Mouse (Mus musculus): ENCODE measurements around the gene Mfsd4b5. TPM values are rescaled to one million over a fixed set of nuclear protein-coding genes. Genes with fewer than 3 reads are reported as not detected.
"Not testable (repeated sequence)": the region's sequence is repeated elsewhere in the genome, so short reads cannot be mapped to it uniquely, and the experiment has no call there.

The Mfsd4b5 gene
- polyA plus RNA-seq, 1 experiment from 2014 or later: 0.09 TPM

DNA sequence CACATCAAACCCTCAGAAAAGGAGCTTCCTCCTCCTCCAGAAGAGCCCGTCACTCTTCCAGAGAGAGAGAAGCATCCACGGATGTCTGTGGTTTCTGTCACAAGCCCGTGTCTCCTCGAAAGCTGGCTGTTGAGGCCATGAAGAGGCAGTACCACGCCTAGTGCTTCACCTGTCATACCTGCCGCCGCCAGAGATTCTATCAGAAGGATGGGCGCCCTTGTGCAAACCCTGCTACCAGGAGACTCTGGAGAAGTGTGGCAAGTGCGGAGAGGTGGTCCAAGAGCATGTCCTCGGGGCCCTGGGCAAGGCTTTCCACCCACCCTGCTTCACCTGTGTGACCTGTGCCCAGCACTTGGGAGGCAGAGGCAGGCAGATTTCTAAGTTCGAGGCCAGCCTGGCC, 23.1 kb upstream of the Mfsd4b5 start:
- ATAC-seq (ENCODE audit: insufficient number of reproducible peaks, low FRiP score, low TSS enrichment, low read depth): no peak
- Histone ChIP-seq H3K9ac (no peak overlapping the region), H3K27me3 (no peaks in the 10 kb centered on the region), H3K9me3 (no peaks in the 10 kb centered on the region), H3K4me2 (no peak overlapping the region), H3K4me1 (peaks cover 9% of the 10 kb centered on the region; the same call in 1 of the 2 replicates), H3K4me3 (no peak overlapping the region), H3K36me3 (no peaks in the 10 kb centered on the region), H3K27ac (no peak overlapping the region)
- WGBS: 89% methylated on average over 11 of the region's 11 CpGs

DNA sequence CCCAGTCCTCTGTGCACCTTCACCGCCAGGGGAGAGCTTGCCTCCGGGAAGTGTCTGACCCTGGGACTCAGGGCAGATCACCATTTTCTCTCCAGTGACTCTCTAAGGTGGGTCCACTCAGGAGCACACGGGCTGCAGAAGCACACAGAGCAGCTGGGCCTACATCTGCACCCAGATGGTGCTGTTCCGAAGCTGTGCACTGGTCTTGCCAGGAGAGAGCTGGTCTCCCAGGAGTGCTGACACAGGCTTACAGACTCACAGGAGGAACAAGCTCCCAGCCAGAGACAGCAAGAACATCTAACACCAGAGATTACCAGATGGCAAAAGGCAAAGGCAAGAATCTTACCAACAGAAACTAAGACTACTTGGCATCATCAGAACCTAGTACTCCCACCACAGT, 22.4 kb upstream of the Mfsd4b5 start:
- H3K9ac ChIP-seq; H3K27ac ChIP-seq; H3K4me2 ChIP-seq; H3K27me3 ChIP-seq; H3K4me1 ChIP-seq; ATAC-seq (ENCODE audit: insufficient number of reproducible peaks, low FRiP score, low TSS enrichment, low read depth); H3K36me3 ChIP-seq; H3K9me3 ChIP-seq; H3K4me3 ChIP-seq: not testable (repeated sequence)
- 79% methylated on average over 4 of the region's 4 CpGs for WGBS

DNA sequence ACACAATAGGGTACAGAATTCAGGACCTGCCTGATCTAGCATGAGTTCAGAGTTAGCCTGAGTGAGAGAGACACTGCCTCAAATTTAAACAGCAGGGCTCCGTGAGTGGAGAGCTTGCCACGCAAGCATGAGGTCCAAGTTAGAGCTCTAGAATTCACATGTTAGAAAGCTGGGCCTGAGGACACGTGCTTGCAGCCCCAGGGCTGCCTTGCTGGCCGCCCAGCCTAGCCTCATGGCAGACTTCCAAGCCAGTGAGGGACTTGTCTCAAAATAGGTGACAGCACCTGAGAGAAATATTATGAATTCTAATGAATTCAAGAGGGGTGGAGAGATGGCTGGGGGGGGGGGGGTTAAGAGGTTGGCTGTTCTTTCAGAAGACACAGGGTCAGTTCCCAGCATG, 21.5 kb upstream of the Mfsd4b5 start:
- WGBS: 76% methylated on average over 4 of the region's 4 CpGs
- ATAC-seq (ENCODE audit: insufficient number of reproducible peaks, low FRiP score, low TSS enrichment, low read depth): no peak
- no peaks in the 10 kb centered on the region for H3K36me3 ChIP-seq

DNA sequence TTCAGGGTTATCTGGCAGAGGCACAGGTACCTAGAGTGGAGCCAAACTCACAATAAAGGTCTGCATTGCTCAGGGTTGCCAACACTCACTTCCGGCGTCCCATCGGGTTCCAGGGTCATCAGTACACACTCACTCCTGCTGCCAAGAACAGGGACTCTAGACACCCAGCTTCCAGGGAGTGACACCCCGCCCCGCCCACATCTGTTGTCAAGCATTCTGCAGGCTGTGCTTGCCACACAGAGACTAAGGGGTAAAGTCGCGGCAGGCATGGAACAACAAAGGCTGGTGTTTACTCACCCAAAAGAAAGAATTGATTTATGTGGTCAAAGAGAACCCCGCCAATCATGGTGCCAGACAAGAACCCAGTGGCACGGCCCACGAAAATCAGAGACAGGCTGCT, 20.5 kb upstream of the Mfsd4b5 start:
- WGBS: 74% methylated on average over 10 of the region's 10 CpGs
- H3K4me2 ChIP-seq: no peak overlapping the region
- H3K27ac ChIP-seq: no peak overlapping the region

More for the DNA sequence above, 21.5 kb upstream of the Mfsd4b5 start:
- no peak overlapping the region for H3K4me3 ChIP-seq
- no peak overlapping the region for H3K27ac ChIP-seq
- no peaks in the 10 kb centered on the region for H3K27me3 ChIP-seq
- no peak overlapping the region for H3K9ac ChIP-seq
- H3K4me2 ChIP-seq: no peak overlapping the region
- peaks cover 10% of the 10 kb centered on the region; the same call in 1 of the 2 replicates for H3K4me1 ChIP-seq
- H3K9me3 ChIP-seq: no peaks in the 10 kb centered on the region

DNA sequence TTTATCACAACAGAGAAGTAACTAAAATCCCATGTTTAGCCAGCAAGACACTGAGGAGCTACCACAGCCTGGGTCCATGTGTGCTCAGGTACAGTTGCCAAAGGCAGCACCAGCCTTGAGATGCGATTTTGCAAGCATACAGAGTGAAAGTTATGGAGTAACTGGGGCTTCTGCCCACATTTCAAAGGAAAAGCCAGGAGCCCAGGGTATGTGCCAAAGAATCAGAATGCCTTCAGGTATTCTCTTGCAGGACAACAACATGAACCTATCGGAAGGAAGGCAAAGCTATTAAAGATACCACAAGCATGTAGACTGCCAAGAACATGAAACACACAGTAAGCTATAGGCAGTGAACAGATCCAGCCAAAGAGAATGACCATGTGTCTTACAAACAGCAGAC, 14.3 kb upstream of the Mfsd4b5 start:
- Histone ChIP-seq H3K4me2 (no peak overlapping the region), H3K36me3 (no peaks in the 10 kb centered on the region), H3K9me3 (no peaks in the 10 kb centered on the region), H3K4me1 (peaks cover 10% of the 10 kb centered on the region; the same call in 1 of the 2 replicates), H3K4me3 (no peak overlapping the region), H3K27ac (no peak overlapping the region), H3K9ac (no peak overlapping the region), H3K27me3 (no peaks in the 10 kb centered on the region)
- no peak for ATAC-seq (ENCODE audit: insufficient number of reproducible peaks, low FRiP score, low TSS enrichment, low read depth)
- 89% methylated on average over 2 of the region's 2 CpGs for WGBS

More for the DNA sequence above, 20.5 kb upstream of the Mfsd4b5 start:
- no peak overlapping the region for H3K4me3 ChIP-seq
- ATAC-seq (ENCODE audit: insufficient number of reproducible peaks, low FRiP score, low TSS enrichment, low read depth): no peak
- H3K9ac ChIP-seq: no peak overlapping the region
- peaks cover 10% of the 10 kb centered on the region; the same call in 1 of the 2 replicates for H3K4me1 ChIP-seq
- no peaks in the 10 kb centered on the region for H3K27me3 ChIP-seq
- no peaks in the 10 kb centered on the region for H3K36me3 ChIP-seq
- no peaks in the 10 kb centered on the region for H3K9me3 ChIP-seq

DNA sequence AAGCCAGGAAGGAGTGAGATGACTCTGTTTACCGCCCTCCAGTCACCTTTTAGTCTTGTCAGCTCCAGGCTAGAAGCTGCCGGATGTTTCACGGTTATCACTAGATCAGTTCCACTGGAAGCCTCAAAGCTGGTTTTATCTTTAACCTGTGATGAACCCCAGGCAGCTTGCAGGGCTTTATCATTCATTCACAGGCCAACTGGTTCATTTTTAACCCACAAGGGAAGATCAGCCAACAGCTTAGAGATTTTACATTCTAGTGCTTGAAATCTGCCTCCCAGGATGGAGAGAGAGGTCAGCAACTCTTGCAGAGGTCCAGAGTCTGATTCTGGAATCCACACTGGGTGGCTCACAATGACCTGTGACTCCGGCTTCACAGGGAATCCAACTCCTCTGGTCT, 4.7 kb upstream of the Mfsd4b5 start:
- 70% methylated on average over 4 of the region's 4 CpGs for WGBS
- Histone ChIP-seq H3K36me3 (no peaks in the 10 kb centered on the region), H3K4me2 (no peak overlapping the region), H3K9me3 (no peaks in the 10 kb centered on the region), H3K9ac (no peak overlapping the region), H3K27me3 (no peaks in the 10 kb centered on the region), H3K4me1 (no peaks in the 10 kb centered on the region), H3K4me3 (no peak overlapping the region), H3K27ac (no peak overlapping the region)
- no peak for ATAC-seq (ENCODE audit: insufficient number of reproducible peaks, low FRiP score, low TSS enrichment, low read depth)

DNA sequence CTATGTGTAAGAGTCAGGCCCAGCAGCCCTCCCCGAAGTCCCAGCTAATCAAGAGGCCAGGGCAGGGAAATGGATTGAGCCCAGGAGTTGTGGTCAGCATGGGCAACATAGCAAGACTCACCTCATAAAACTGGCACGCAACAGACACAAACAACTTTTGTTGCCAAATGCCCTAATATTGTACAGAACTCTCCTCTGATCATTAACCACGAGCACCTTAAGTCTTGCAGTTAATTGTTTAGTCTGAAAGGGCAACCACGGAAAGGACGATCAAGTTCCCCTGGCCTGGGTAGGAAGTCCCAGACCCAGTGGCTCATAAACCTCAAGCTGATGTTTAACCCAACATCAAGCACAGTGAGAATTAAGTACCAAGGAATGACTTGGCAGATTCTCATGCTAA, 3.8 kb downstream of the Mfsd4b5 start:
- Histone ChIP-seq H3K9ac (no peak overlapping the region), H3K4me2 (no peak overlapping the region), H3K36me3 (no peaks in the 10 kb centered on the region), H3K27ac (no peak overlapping the region), H3K27me3 (no peaks in the 10 kb centered on the region), H3K9me3 (no peaks in the 10 kb centered on the region; the same call in 1 of the 2 replicates), H3K4me1 (no peaks in the 10 kb centered on the region), H3K4me3 (no peak overlapping the region)
- ATAC-seq (ENCODE audit: insufficient number of reproducible peaks, low FRiP score, low TSS enrichment, low read depth): no peak
- WGBS: 28% methylated on average over 5 of the region's 5 CpGs

DNA sequence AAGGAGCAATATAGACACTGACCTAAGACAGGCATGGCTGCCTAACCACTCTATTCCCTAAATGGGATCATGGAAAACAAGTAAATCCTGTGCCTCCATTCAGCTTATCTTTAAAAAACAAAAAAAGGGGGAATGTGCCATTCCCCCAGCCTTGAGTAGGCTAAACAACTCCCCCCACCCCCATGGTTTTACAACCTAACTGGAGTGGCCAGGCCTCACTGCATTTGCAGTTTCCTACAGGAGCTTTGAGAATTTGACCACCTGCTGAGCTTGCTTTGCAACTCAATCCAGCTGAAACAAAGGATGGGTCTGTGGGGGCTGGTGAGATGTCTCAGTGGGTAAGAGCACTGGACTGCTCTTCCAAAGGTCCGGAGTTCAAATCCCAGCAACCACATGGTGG, 8.2 kb downstream of the Mfsd4b5 start:
- Histone ChIP-seq H3K4me1 (no peaks in the 10 kb centered on the region), H3K36me3 (no peaks in the 10 kb centered on the region), H3K4me2 (no peak overlapping the region), H3K9ac (no peak overlapping the region), H3K27me3 (no peaks in the 10 kb centered on the region), H3K27ac (no peak overlapping the region), H3K4me3 (no peak overlapping the region), H3K9me3 (no peaks in the 10 kb centered on the region; the same call in 1 of the 2 replicates)
- 90% methylated on average over 1 of the region's 1 CpGs for WGBS
- no peak for ATAC-seq (ENCODE audit: insufficient number of reproducible peaks, low FRiP score, low TSS enrichment, low read depth)

DNA sequence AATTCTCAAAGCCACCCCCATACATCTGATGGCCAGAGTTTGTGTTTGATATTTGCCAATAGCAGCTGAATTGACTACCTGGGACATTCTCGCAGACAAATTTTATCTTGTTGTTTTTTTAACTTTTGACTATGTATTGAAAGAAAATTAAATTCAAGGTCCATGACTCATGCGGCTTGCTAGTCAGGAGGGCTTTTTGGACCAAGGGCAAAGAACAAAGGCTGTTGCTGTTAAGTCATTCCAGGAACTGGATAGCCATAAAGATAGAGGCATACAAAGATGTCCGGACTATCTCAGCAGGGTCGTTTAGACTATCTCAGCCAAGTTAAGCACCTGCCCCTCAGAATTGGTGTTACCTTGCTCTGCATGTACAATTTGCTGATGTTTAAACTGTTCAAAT, 9.1 kb downstream of the Mfsd4b5 start:
- H3K4me3 ChIP-seq: no peak overlapping the region
- no peak overlapping the region for H3K4me2 ChIP-seq
- H3K9ac ChIP-seq: no peak overlapping the region
- no peaks in the 10 kb centered on the region for H3K27me3 ChIP-seq
- no peaks in the 10 kb centered on the region for H3K36me3 ChIP-seq
- no peak for ATAC-seq (ENCODE audit: insufficient number of reproducible peaks, low FRiP score, low TSS enrichment, low read depth)
- 94% methylated on average over 4 of the region's 4 CpGs for WGBS
- H3K4me1 ChIP-seq: no peaks in the 10 kb centered on the region
- no peak overlapping the region for H3K27ac ChIP-seq
- H3K9me3 ChIP-seq: no peaks in the 10 kb centered on the region; the same call in 1 of the 2 replicates

DNA sequence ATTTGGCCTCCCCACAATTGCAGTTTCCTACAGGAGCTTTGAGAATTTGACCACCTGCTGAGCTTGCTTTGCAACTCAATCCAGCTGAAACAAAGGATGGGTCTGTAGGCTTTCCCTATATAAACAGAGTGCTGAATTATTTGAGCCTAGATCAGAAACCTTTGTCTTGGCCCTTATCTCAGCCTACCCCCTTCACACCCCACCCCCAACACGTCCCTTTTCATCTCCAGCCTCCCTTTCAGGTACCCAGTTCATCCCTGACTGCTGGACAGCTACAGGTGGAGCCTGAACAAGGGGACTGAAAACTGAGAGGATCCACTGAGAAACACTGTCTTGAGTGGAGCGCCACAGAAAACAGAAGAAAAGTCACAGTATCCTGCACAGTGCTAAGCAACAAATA, 10.7 kb downstream of the Mfsd4b5 start:
- Histone ChIP-seq H3K4me3 (no peak overlapping the region), H3K36me3 (no peaks in the 10 kb centered on the region), H3K9ac (no peak overlapping the region), H3K4me1 (no peaks in the 10 kb centered on the region), H3K9me3 (no peaks in the 10 kb centered on the region; the same call in 1 of the 2 replicates), H3K27me3 (no peaks in the 10 kb centered on the region), H3K27ac (no peak overlapping the region), H3K4me2 (no peak overlapping the region)
- ATAC-seq (ENCODE audit: insufficient number of reproducible peaks, low FRiP score, low TSS enrichment, low read depth): no peak
- WGBS: 44% methylated on average over 2 of the region's 2 CpGs

DNA sequence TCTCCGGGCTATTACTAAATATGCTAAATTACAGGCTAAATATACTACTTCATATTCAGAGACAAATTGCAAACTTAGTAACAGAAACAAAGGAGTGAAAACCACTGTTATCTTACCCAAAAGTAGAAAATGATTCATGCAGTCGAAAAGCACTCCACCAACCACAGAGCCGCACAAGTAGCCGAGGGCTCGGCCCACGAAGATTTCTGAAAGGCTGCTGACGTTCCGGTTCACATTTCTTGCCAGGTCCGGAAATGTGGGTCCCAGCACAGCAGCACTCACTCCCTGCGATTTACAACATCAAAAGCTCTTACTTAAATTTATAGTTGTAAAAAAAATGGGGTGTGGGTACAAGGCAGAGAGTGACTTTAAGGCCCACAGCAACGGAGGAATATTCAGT, 11.5 kb downstream of the Mfsd4b5 start:
- no peak overlapping the region for H3K4me2 ChIP-seq
- no peak overlapping the region for H3K9ac ChIP-seq
- 41% methylated on average over 11 of the region's 11 CpGs for WGBS
- no peak overlapping the region for H3K4me3 ChIP-seq
- no peaks in the 10 kb centered on the region for H3K27me3 ChIP-seq
- no peak for ATAC-seq (ENCODE audit: insufficient number of reproducible peaks, low FRiP score, low TSS enrichment, low read depth)
- no peak overlapping the region for H3K27ac ChIP-seq
- no peaks in the 10 kb centered on the region; the same call in 1 of the 2 replicates for H3K9me3 ChIP-seq
- no peaks in the 10 kb centered on the region for H3K4me1 ChIP-seq
- no peaks in the 10 kb centered on the region for H3K36me3 ChIP-seq

DNA sequence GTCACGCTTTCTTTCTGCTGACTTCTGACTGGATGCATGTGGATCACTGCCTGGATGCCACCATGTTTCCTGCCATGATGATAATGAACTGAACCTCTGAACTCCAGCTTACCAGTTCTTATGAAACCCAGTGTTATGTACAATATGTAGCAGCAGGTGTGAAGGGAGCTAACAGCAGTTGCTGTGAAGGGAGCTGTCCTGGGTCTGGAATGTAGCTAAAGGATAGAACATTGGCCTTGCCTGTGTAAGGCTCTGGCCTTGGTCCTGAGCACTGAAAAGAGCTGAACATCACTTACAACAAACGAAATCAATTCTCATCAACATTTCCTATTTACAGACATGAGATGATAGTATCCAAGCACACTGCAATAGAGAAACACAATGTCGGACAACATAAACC, 18.9 kb downstream of the Mfsd4b5 start:
- Histone ChIP-seq H3K4me2 (no peak overlapping the region), H3K27me3 (no peaks in the 10 kb centered on the region), H3K27ac (no peak overlapping the region), H3K9me3 (no peaks in the 10 kb centered on the region), H3K9ac (no peak overlapping the region), H3K4me1 (no peaks in the 10 kb centered on the region), H3K36me3 (no peaks in the 10 kb centered on the region), H3K4me3 (no peak overlapping the region)
- ATAC-seq (ENCODE audit: insufficient number of reproducible peaks, low FRiP score, low TSS enrichment, low read depth): no peak
- 82% methylated on average over 3 of the region's 3 CpGs for WGBS

DNA sequence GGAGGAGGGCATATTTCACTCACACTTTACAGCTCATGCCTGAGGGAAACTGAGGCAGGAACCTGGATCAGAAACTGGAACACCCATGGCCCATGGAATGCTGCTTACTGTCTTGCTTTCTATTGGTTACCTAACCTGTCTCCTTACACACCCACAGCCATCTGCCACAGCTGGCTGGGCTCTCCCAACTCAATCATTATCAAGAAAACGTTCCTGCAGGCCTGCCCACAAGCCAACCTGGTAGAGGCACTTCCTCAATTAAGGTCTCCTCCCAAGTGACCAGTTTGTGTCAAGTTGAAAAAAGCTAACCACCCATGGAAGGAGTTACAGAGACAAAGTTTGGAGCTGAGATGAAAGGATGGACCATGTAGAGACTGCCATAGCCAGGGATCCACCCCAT, 24.5 kb downstream of the Mfsd4b5 start:
- Histone ChIP-seq H3K27me3 (0 out of 2 replicates have a peak, but pooled peaks cover 3% of the 10 kb centered on the region), H3K4me2 (no peak overlapping the region), H3K4me3 (no peak overlapping the region), H3K9ac (no peak overlapping the region), H3K27ac (no peak overlapping the region), H3K4me1 (peaks cover 11% of the 10 kb centered on the region), H3K9me3 (no peaks in the 10 kb centered on the region), H3K36me3 (no peaks in the 10 kb centered on the region)
- ATAC-seq (ENCODE audit: insufficient number of reproducible peaks, low FRiP score, low TSS enrichment, low read depth): no peak
- WGBS: 31% methylated on average over 1 of the region's 1 CpGs
